20 mouse cellular contexts compared by ENCODE assay signal in genomic region chr19:48128089-48128488, GRCm38 (mm10).
A peak's percentile ranks its signal among the peaks of the same experiment; 100 is the strongest.
DNase-seq lines count a peak whose midpoint lies in the region; ATAC-seq and TF ChIP-seq lines count a peak whose summit lies in the region.
"Had no signal": no experiment of that assay in that cellular context is flagged by ENCODE, and none has a peak within 500 bp of the region (broad histone marks: within the 10 kb centered on the region; RNA-seq: fewer than 3 reads in every experiment).

No protein-coding gene starts in this region.

- no peaks in the 10 kb centered on the region for H3K36me3 ChIP-seq in hindbrain, embryonic 12.5 days
- H3K36me3 ChIP-seq in hindbrain, postnatal 0 days (ENCODE audit: insufficient read depth, low read length) = no peaks in the 10 kb centered on the region
- no peaks in the 10 kb centered on the region for H3K36me3 ChIP-seq in limb, embryonic 10.5 days
- H3K36me3 ChIP-seq: intestine, embryonic 15.5 days; limb, embryonic 12.5 days had no signal

- H3K27ac ChIP-seq in hindbrain, embryonic 12.5 days = peak overlapping the region; percentile 40; the same call in 1 of the 2 replicates
- H3K27ac ChIP-seq in hindbrain, postnatal 0 days = no peak overlapping the region
- H3K27ac ChIP-seq in limb, embryonic 10.5 days = no peak overlapping the region
- H3K27ac ChIP-seq: gastrocnemius, adult 2 months; intestine, embryonic 15.5 days; limb, embryonic 12.5 days; liver, embryonic 14.5 days had no signal

- H3K27me3 ChIP-seq in hindbrain, embryonic 12.5 days = no peaks in the 10 kb centered on the region
- H3K27me3 ChIP-seq in hindbrain, postnatal 0 days (ENCODE audit: insufficient read depth, low read length) = no peaks in the 10 kb centered on the region
- H3K27me3 ChIP-seq in limb, embryonic 10.5 days (ENCODE audit: low read depth, poor library complexity, severe bottlenecking) = no peaks in the 10 kb centered on the region
- H3K27me3 ChIP-seq: intestine, embryonic 15.5 days; megakaryocyte, embryonic 14.5 days had no signal

- H3K9ac ChIP-seq in hindbrain, embryonic 12.5 days = no peak overlapping the region
- no peak overlapping the region for H3K9ac ChIP-seq in hindbrain, postnatal 0 days (replicated peaks; ENCODE audit: low read length)
- H3K9ac ChIP-seq: intestine, embryonic 15.5 days; limb, embryonic 12.5 days; liver, embryonic 14.5 days had no signal

- intact Hi-C loops in heart, postnatal 14 days (cut with DNase I) = no loop called here

- TF ChIP-seq CTCF in hindbrain, postnatal 0 days (IDR thresholded peaks at IDR 0.05; ENCODE audit: low read depth) = no peak

- WGBS in hindbrain, embryonic 12.5 days = 36% methylated on average over 12 of the region's 12 CpGs
- 39% methylated on average over 12 of the region's 12 CpGs for WGBS in hindbrain, postnatal 0 days
- WGBS in limb, embryonic 10.5 days = 30% methylated on average over 12 of the region's 12 CpGs

- H3K9me3 ChIP-seq in hindbrain, embryonic 12.5 days (replicated peaks) = no peaks in the 10 kb centered on the region
- H3K9me3 ChIP-seq in hindbrain, postnatal 0 days (ENCODE audit: low read length) = no peaks in the 10 kb centered on the region
- no peaks in the 10 kb centered on the region for H3K9me3 ChIP-seq in limb, embryonic 10.5 days (replicated peaks)
- H3K9me3 ChIP-seq: intestine, embryonic 15.5 days; limb, embryonic 12.5 days had no signal

- no peak for DNase-seq in hindbrain, postnatal 0 days (ENCODE audit: low spot score)
- DNase-seq in right cerebral cortex, adult 18-20 months = peak; percentile 46
- no peak for DNase-seq in right cerebral cortex, postnatal 14 days
- peak; percentile 37 for DNase-seq in limb, embryonic 10.5 days (ENCODE audit: low spot score)
- no peak for DNase-seq in heart, postnatal 14 days
- DNase-seq in spleen, adult 12 weeks (ENCODE audit: low spot score) = no peak
- DNase-seq: adrenal gland, postnatal 25 days; cerebellum, postnatal 14 days; gastrocnemius, adult 2 months; heart, postnatal 10 days; thymus, postnatal 4 days had no signal

- ATAC-seq in hindbrain, embryonic 12.5 days (ENCODE audit: low FRiP score) = peak; percentile 67
- no peak for ATAC-seq in hindbrain, postnatal 0 days
- no peak for ATAC-seq in megakaryocyte-erythroid progenitor cell, adult 5-6 weeks (replicated peaks; ENCODE audit: low FRiP score, low TSS enrichment, poor library complexity, severe bottlenecking)
- ATAC-seq: activated CD4-positive, CD25-positive, alpha-beta regulatory T cell, adult 4 months; forebrain, embryonic 16.5 days; intestine, embryonic 15.5 days; lung, postnatal 0 days had no signal

- no peak overlapping the region for H3K4me2 ChIP-seq in hindbrain, embryonic 12.5 days (replicated peaks)
- H3K4me2 ChIP-seq in hindbrain, postnatal 0 days (ENCODE audit: low read depth, low read length) = no peak overlapping the region
- H3K4me2 ChIP-seq: intestine, embryonic 15.5 days; limb, embryonic 12.5 days had no signal

- no peak overlapping the region for H3K4me3 ChIP-seq in hindbrain, embryonic 12.5 days
- H3K4me3 ChIP-seq in hindbrain, postnatal 0 days (ENCODE audit: low read length) = no peak overlapping the region
- H3K4me3 ChIP-seq in limb, embryonic 10.5 days = no peak overlapping the region
- H3K4me3 ChIP-seq: gastrocnemius, adult 2 months; intestine, embryonic 15.5 days; limb, embryonic 12.5 days; megakaryocyte, embryonic 14.5 days had no signal

- peaks cover 8% of the 10 kb centered on the region; the same call in 1 of the 2 replicates for H3K4me1 ChIP-seq in hindbrain, embryonic 12.5 days
- no peaks in the 10 kb centered on the region for H3K4me1 ChIP-seq in hindbrain, postnatal 0 days (ENCODE audit: insufficient read depth, low read length)
- peaks cover 21% of the 10 kb centered on the region for H3K4me1 ChIP-seq in limb, embryonic 10.5 days
- H3K4me1 ChIP-seq: intestine, embryonic 15.5 days; megakaryocyte, embryonic 14.5 days had no signal

Comparison
In these comparisons a context has a peak if more than half of its experiments do, and no peak if none do; other contexts are left out.
1. DNase-seq: peak in right cerebral cortex, adult 18-20 months (single experiment) and limb, embryonic 10.5 days (single experiment); none in hindbrain, postnatal 0 days (single experiment), right cerebral cortex, postnatal 14 days (single experiment), heart, postnatal 14 days (0 of 2) and spleen, adult 12 weeks (single experiment).